Mouse (Mus musculus) midbrain, postnatal 0 days (tissue): ENCODE measurements around the gene Grb2. TPM values are rescaled to one million over a fixed set of nuclear protein-coding genes. Genes with fewer than 3 reads are reported as not detected.

ENCODE experiments used
- ATAC-seq: fragments of 200-750 bp; cut with Nextera tagmentation; 2 replicates; pipeline ENCODE4 v1.8.0; 2017; ENCODE audit warnings: moderate number of reproducible peaks, mild to moderate bottlenecking, moderate TSS enrichment, moderate library complexity; ENCODE audit not compliant: low FRiP score
- DNase-seq: peaks from one replicate; pipeline ENCODE4 v3.0.0-alpha.2; 2015; ENCODE audit warnings: low spot score
- H3K27ac ChIP-seq: fragments of 300-500 bp; sonication (generic); 2 replicates; pipeline ENCODE4 v1.5.1; 2014; ENCODE audit warnings: low read depth, mild to moderate bottlenecking, low read length, mixed read lengths
- H3K27me3 ChIP-seq: fragments of 300-500 bp; sonication (generic); 2 replicates; pipeline ENCODE4 v1.6.1; 2014; ENCODE audit warnings: low read length, control low read depth, mixed read lengths; ENCODE audit not compliant: insufficient read depth
- H3K36me3 ChIP-seq: fragments of 300-500 bp; sonication (generic); 2 replicates; pipeline ENCODE4 v1.6.1; 2014; ENCODE audit warnings: low read length, control low read depth, mixed read lengths; ENCODE audit not compliant: insufficient read depth
- H3K4me1 ChIP-seq: fragments of 300-500 bp; sonication (generic); 2 replicates; pipeline ENCODE4 v1.6.1; 2014; ENCODE audit warnings: mild to moderate bottlenecking, control low read depth, antibody characterized with exemption, low read length, mixed read lengths; ENCODE audit not compliant: insufficient read depth
- H3K4me2 ChIP-seq: fragments of 300-500 bp; sonication (generic); 2 replicates; pipeline ENCODE4 v1.6.1; 2014; ENCODE audit warnings: low read depth, mild to moderate bottlenecking, low read length, mixed read lengths; ENCODE audit not compliant: poor library complexity, severe bottlenecking
- H3K4me3 ChIP-seq: fragments of 300-500 bp; sonication (generic); 2 replicates; pipeline ENCODE4 v1.5.1; 2014; ENCODE audit warnings: low read depth, mild to moderate bottlenecking, low read length, moderate library complexity
- H3K9ac ChIP-seq: fragments of 300-500 bp; sonication (generic); replicated peaks from 2 replicates; pipeline ENCODE4 v1.6.1; 2014; ENCODE audit warnings: mild to moderate bottlenecking, low read length, moderate library complexity, mixed read lengths; ENCODE audit not compliant: poor library complexity, severe bottlenecking
- H3K9me3 ChIP-seq: fragments of 300-500 bp; sonication (generic); 2 replicates; pipeline ENCODE4 v1.6.1; 2016; ENCODE audit warnings: low read length, control low read depth
- CTCF ChIP-seq: IDR thresholded peaks from 2 replicates; pipeline ENCODE4 v1.5.1; 2016; ENCODE audit warnings: antibody characterized with exemption, mild to moderate bottlenecking
- WGBS: fragments of 180-500 bp; shearing (Covaris S2); extraction: QIAGEN DNeasy Blood & Tissue Kit; methylation state at CpG from one replicate; pipeline ENCODE4 v1.1.7; 2014; 5-methylcytosine and 5-hydroxymethylcytosine counted together
- polyA plus RNA-seq: library from polyadenylated mRNA; unstranded; fragments of >200 nt; fragmentation: Nextera tagmentation; extraction: Ambion mirVana; gene quantifications from 2 replicates; pipeline ENCODE4 v1.2.1, GENCODE M21; 2015
- total RNA-seq: library from RNA; depleted of rRNA; stranded (reverse); fragments of >200 nt; gene quantifications from 2 replicates; pipeline ENCODE4 v1.2.3, GENCODE M21; 2014

Gene Grb2
- total and polyA plus RNA-seq, 2 experiments from 2014 or later: 85.8 to 158 TPM

DNA sequence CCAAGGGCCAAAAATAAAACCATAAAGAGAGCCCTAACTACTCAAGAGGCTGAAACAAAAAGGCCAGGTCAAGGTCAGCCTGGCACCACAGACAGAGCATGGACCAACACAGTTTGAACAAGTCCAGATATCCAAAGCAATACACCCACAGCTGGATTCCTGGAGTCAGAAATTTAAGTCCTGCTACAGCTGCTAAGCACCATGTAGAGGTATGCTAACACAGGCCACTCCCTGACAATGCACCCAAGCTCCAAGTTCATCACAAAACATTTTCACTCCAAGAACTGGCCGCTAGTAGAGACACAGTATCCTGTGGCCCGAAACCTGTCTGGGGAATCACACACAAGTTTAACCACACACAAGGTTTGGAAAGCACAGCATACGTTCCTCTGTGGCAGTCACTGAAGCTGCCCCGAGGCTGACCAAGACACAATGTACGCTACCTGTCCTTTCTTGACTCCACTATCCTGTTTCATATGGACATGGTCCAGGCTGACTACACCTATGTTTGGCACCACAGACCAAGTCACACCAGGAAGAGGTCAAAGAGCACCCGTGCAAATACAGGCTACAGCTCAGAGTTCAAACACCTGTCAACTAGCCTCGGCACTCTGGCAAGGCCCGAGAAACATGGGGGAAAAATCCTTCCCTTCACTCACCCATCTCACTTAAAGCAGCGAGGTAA is 28.7 kb downstream of the Grb2 start:
- no peaks in the 10 kb centered on the region for H3K27me3 ChIP-seq
- no peak overlapping the region for H3K4me2 ChIP-seq
- H3K4me3 ChIP-seq: no peak overlapping the region
- ATAC-seq (no peak), DNase-seq (no peak)
- no peak for TF ChIP-seq CTCF
- WGBS: 95% methylated on average over 9 of the region's 9 CpGs
- no peak overlapping the region for H3K9ac ChIP-seq
- no peak overlapping the region for H3K27ac ChIP-seq
- H3K36me3 ChIP-seq: peaks cover 10% of the 10 kb centered on the region
- H3K4me1 ChIP-seq: no peaks in the 10 kb centered on the region
- H3K9me3 ChIP-seq: no peaks in the 10 kb centered on the region

- Histone ChIP-seq H3K27me3 (no peaks in the 10 kb centered on the region), H3K36me3 (peaks cover 10% of the 10 kb centered on the region), H3K27ac (no peak overlapping the region), H3K4me2 (no peak overlapping the region), H3K4me3 (no peak overlapping the region), H3K4me1 (no peaks in the 10 kb centered on the region), H3K9ac (no peak overlapping the region), H3K9me3 (no peaks in the 10 kb centered on the region)
- peak; percentile 18 for DNase-seq
- no peak for TF ChIP-seq CTCF
- ATAC-seq: no peak
- WGBS: 91% methylated on average over 6 of the region's 6 CpGs
Measured at GRCm38 (mm10) chr11:115678861-115679260, 29.5 kb downstream of the Grb2 start.

- Histone ChIP-seq H3K9me3 (no peaks in the 10 kb centered on the region), H3K36me3 (peaks cover 6% of the 10 kb centered on the region), H3K27me3 (no peaks in the 10 kb centered on the region), H3K9ac (no peak overlapping the region), H3K4me1 (peaks cover 3% of the 10 kb centered on the region; the same call in 1 of the 2 replicates), H3K27ac (no peak overlapping the region), H3K4me3 (no peak overlapping the region), H3K4me2 (no peak overlapping the region)
- WGBS: 97% methylated on average over 3 of the region's 3 CpGs
- DNase-seq: no peak
- TF ChIP-seq CTCF: no peak
- ATAC-seq: no peak
Measured at GRCm38 (mm10) chr11:115677511-115677910, 30.9 kb downstream of the Grb2 start.

DNA sequence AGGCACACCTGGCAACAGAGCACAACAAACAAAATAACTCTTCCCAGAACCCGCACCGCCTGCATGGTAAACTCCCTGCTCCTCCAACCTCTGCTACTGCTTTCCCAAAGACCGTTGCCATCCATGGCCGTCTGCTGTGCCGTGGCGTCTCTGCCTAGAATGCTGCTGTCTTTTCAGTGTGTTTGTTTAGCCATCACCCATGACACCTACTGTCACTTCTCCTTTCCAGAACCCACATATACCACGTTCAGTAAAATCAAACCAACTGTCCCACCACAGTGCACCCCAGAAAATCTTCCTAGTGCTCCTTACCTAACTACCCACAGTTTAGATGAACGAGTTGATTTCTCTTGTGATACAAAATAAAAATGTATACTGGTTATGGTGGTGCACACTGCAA is 31.7 kb downstream of the Grb2 start:
- no peaks in the 10 kb centered on the region for H3K9me3 ChIP-seq
- H3K27me3 ChIP-seq: no peaks in the 10 kb centered on the region
- no peak for TF ChIP-seq CTCF
- 0 out of 2 replicates have a peak, but pooled peaks cover 4% of the 10 kb centered on the region for H3K36me3 ChIP-seq
- DNase-seq (no peak), ATAC-seq (no peak)
- peaks cover 3% of the 10 kb centered on the region; the same call in 1 of the 2 replicates for H3K4me1 ChIP-seq
- no peak overlapping the region for H3K27ac ChIP-seq
- H3K4me3 ChIP-seq: no peak overlapping the region
- WGBS: 91% methylated on average over 8 of the region's 8 CpGs
- no peak overlapping the region for H3K9ac ChIP-seq
- H3K4me2 ChIP-seq: no peak overlapping the region

GRCm38 (mm10) chr11:115674235-115674865 is 34.0 kb downstream of the Grb2 start:
- ATAC-seq (no peak), DNase-seq (no peak)
- Histone ChIP-seq H3K36me3 (0 out of 2 replicates have a peak, but pooled peaks cover 4% of the 10 kb centered on the region), H3K9me3 (no peaks in the 10 kb centered on the region), H3K4me1 (peaks cover 3% of the 10 kb centered on the region; the same call in 1 of the 2 replicates), H3K9ac (no peak overlapping the region), H3K27ac (no peak overlapping the region), H3K27me3 (no peaks in the 10 kb centered on the region), H3K4me3 (no peak overlapping the region), H3K4me2 (no peak overlapping the region)
- 57% methylated on average over 9 of the region's 9 CpGs for WGBS
- TF ChIP-seq CTCF: no peak
